Mouse (Mus musculus) brain, embryonic 14.5 days (tissue): Measurements from ENCODE around the gene Etv3.

Experiments used
- CTCF ChIP-seq: fragments of 200-500 bp; IDR thresholded peaks from 2 replicates; pipeline ENCODE4 v1.5.1; 2012; ENCODE audit warnings: inconsistent platforms, mild to moderate bottlenecking, moderate library complexity, borderline replicate concordance; ENCODE audit not compliant: insufficient read depth, insufficient read length; ENCODE audit errors: extremely low read depth
- POLR2A ChIP-seq: fragments of 200-500 bp; IDR thresholded peaks from 2 replicates; pipeline ENCODE4 v1.6.1; 2012; ENCODE audit warnings: mild to moderate bottlenecking, inconsistent platforms, borderline replicate concordance; ENCODE audit not compliant: poor library complexity, insufficient read depth, insufficient read length, severe bottlenecking; ENCODE audit errors: extremely low read depth

GRCm38 (mm10) chr3:87506456-87507416, 18.5 kb upstream of the Etv3 start:
- TF ChIP-seq CTCF (no peak), POLR2A (no peak)
